Mouse (Mus musculus) forebrain, postnatal 0 days (tissue): ENCODE measurements around the gene 4931440F15Rik. TPM values are rescaled to one million over a fixed set of nuclear protein-coding genes. Genes with fewer than 3 reads are reported as not detected.
A peak's percentile ranks its signal among the peaks of the same experiment; 100 is the strongest.

Experiments
- ATAC-seq: fragments of 200-750 bp; cut with Nextera tagmentation; 2 replicates; pipeline ENCODE4 v1.8.0; 2017; ENCODE audit warnings: mild to moderate bottlenecking, moderate library complexity
- DNase-seq: peaks from one replicate; pipeline ENCODE4 v3.0.0-alpha.2; 2015
- H3K27ac ChIP-seq: fragments of 300-500 bp; sonication (generic); 2 replicates; pipeline ENCODE4 v1.5.1; 2014; ENCODE audit warnings: low read depth, mild to moderate bottlenecking, antibody characterized with exemption, low read length, moderate library complexity, mixed read lengths
- H3K27me3 ChIP-seq: fragments of 300-500 bp; sonication (generic); 2 replicates; pipeline ENCODE4 v1.6.1; 2014; ENCODE audit warnings: mild to moderate bottlenecking, low read length, mixed read lengths; ENCODE audit not compliant: insufficient read depth
- H3K36me3 ChIP-seq: fragments of 300-500 bp; sonication (generic); 2 replicates; pipeline ENCODE4 v1.6.1; 2014; ENCODE audit warnings: mild to moderate bottlenecking, moderate library complexity; ENCODE audit not compliant: insufficient read depth
- H3K4me1 ChIP-seq: fragments of 300-500 bp; sonication (generic); 2 replicates; pipeline ENCODE4 v1.6.1; 2014; ENCODE audit warnings: antibody characterized with exemption; ENCODE audit not compliant: insufficient read depth
- H3K4me2 ChIP-seq: fragments of 300-500 bp; sonication (generic); 2 replicates; pipeline ENCODE4 v1.6.1; 2014; ENCODE audit warnings: low read depth, mild to moderate bottlenecking, moderate library complexity
- H3K4me3 ChIP-seq: fragments of 300-500 bp; sonication (generic); 2 replicates; pipeline ENCODE4 v1.5.1; 2014; ENCODE audit warnings: low read depth, low read length, mixed read lengths
- H3K9ac ChIP-seq: fragments of 300-500 bp; sonication (generic); 2 replicates; pipeline ENCODE4 v1.6.1; 2014; ENCODE audit warnings: mild to moderate bottlenecking
- H3K9me3 ChIP-seq: fragments of 300-500 bp; sonication (generic); 2 replicates; pipeline ENCODE4 v1.6.1; 2016; ENCODE audit warnings: low read length
- CTCF ChIP-seq: sonication (generic); IDR thresholded peaks from 2 replicates; pipeline ENCODE4 v1.5.1; 2016; ENCODE audit warnings: antibody characterized with exemption, control low read depth, low read depth
- WGBS: fragments of 180-500 bp; shearing (Covaris S2); extraction: QIAGEN DNeasy Blood & Tissue Kit; methylation state at CpG from one replicate; pipeline ENCODE4 v1.1.7; 2014; 5-methylcytosine and 5-hydroxymethylcytosine counted together
- polyA plus RNA-seq: library from polyadenylated mRNA; unstranded; fragments of >200 nt; fragmentation: Nextera tagmentation; extraction: Ambion mirVana; gene quantifications from 2 replicates; pipeline ENCODE4 v1.2.1, GENCODE M21; 2015
- total RNA-seq: library from RNA; depleted of rRNA; stranded (reverse); fragments of >200 nt; gene quantifications from 2 replicates; pipeline ENCODE4 v1.2.3, GENCODE M21; 2014; rRNA removed

4931440F15Rik gene
- total and polyA plus RNA-seq, 2 experiments from 2014 or later, result 0.24 to 0.52 TPM

DNA sequence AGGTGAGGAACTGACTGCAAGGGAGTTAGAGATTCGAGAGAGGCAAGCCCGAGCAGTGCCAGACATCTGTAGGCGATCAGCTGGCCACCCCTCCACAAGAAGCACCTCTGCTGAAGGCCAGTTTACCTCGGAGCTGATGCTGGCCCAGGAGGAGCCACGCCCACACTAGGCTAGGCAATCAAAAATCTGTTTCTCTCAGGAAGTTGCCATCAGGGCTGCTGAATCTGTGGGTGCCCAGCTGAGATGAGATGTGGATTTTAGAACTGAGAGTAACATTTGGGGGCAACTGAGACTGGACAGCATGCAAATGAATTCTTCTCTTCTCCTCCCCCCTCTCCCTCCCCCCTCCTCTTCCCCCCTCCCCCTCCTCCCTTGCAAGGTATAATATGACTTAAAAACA, 38.0 kb downstream of the 4931440F15Rik start:
- no peaks in the 10 kb centered on the region for H3K27me3 ChIP-seq
- TF ChIP-seq CTCF, result no peak
- no peak overlapping the region for H3K27ac ChIP-seq
- no peaks in the 10 kb centered on the region for H3K9me3 ChIP-seq
- peaks cover 12% of the 10 kb centered on the region for H3K4me1 ChIP-seq
- H3K36me3 ChIP-seq, result peaks cover 7% of the 10 kb centered on the region; the same call in 1 of the 2 replicates
- H3K4me2 ChIP-seq, result no peak overlapping the region
- 33% methylated on average over 5 of the region's 5 CpGs for WGBS
- H3K9ac ChIP-seq, result no peak overlapping the region
- ATAC-seq (no peak), DNase-seq (no peak)
- no peak overlapping the region for H3K4me3 ChIP-seq

- H3K27me3 ChIP-seq, result no peaks in the 10 kb centered on the region
- no peak overlapping the region for H3K9ac ChIP-seq
- ATAC-seq (no peak), DNase-seq (no peak)
- H3K4me3 ChIP-seq, result no peak overlapping the region
- no peak overlapping the region for H3K4me2 ChIP-seq
- H3K4me1 ChIP-seq, result peaks cover 12% of the 10 kb centered on the region
- 76% methylated on average over 6 of the region's 6 CpGs for WGBS
- no peak overlapping the region for H3K27ac ChIP-seq
- no peaks in the 10 kb centered on the region for H3K9me3 ChIP-seq
- no peak for TF ChIP-seq CTCF
- H3K36me3 ChIP-seq, result peaks cover 7% of the 10 kb centered on the region; the same call in 1 of the 2 replicates
Measured at GRCm38 (mm10) chr11:29786583-29787219, 38.8 kb downstream of the 4931440F15Rik start.

DNA sequence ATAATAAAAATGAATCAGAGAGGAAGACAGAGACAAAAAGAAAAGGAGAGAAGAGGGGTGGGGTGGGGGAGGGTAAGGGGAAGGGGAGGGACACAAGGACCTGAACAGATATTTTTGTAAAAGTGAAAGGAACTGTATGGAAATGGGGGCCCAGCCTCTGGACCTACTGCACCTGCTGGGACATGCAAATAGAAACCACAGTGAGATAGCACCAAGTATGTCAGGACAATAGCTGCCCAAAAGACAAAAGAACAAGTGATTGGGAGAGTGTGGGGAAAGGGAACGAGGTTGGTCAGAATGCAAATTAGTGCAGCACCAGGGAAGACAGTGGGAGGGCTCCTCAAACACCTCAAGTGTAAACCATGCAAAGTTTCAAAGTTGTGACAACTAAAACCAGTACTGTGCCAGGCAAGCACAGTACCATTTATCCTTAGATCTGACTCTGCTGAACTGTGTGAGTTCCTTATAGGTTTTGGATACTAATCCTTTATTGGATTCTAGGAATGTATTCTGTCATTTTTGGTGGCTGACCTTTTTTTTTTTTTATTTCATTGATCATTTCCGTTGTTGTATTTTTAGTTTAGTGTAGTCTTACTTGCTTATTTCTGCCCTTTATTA, 46.0 kb downstream of the 4931440F15Rik start:
- Histone ChIP-seq H3K4me3 (no peak overlapping the region), H3K4me2 (no peak overlapping the region), H3K27me3 (no peaks in the 10 kb centered on the region), H3K9me3 (no peaks in the 10 kb centered on the region), H3K36me3 (peaks cover 7% of the 10 kb centered on the region; the same call in 1 of the 2 replicates), H3K27ac (no peak overlapping the region), H3K9ac (no peak overlapping the region), H3K4me1 (no peaks in the 10 kb centered on the region)
- WGBS, result 33% methylated on average over 2 of the region's 2 CpGs
- no peak for TF ChIP-seq CTCF
- ATAC-seq, result no peak
- no peak for DNase-seq

DNA sequence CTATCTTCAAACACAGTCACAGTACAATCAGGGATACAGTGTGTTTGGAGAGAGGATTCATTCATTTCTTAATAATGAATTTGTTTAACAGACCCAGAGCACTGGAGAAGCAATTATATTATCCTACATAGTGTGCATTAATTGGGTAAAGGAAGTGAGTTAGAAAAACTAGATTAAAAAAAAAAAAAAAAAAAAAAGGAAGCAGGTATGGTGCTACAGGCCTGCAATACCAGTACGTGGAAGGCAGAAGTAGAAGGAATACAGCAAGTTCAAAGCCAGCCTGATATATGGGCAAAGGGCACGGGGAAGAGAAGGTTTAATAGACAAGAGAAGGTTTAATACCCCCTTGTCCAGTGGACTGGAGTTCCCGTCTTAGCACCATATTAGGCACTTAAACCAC, 46.5 kb downstream of the 4931440F15Rik start:
- WGBS, result 54% methylated on average over 3 of the region's 3 CpGs
- Histone ChIP-seq H3K36me3 (peaks cover 7% of the 10 kb centered on the region; the same call in 1 of the 2 replicates), H3K4me3 (no peak overlapping the region), H3K9me3 (no peaks in the 10 kb centered on the region), H3K9ac (no peak overlapping the region), H3K4me1 (no peaks in the 10 kb centered on the region), H3K27me3 (no peaks in the 10 kb centered on the region), H3K4me2 (no peak overlapping the region), H3K27ac (no peak overlapping the region)
- DNase-seq (no peak), ATAC-seq (no peak)
- no peak for TF ChIP-seq CTCF

DNA sequence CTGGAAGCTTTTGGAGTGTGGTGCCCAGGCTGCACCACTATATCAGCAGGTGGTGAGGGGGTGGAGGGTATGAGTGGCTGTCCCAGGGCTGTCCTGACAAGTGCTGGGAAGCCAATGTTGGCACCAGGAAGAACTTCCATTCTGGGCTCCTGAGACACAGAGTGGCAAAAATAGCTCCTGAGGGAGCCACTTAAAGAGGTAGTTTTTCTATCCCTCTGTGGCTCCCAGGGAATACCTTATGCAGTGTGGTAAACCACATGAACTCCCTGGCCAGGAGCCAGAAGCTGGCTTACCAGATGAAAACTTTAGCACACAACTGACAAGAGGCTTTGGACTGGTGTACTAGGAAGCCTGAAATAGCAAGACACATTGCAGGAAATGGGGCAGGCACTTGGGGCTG, 47.5 kb downstream of the 4931440F15Rik start:
- Histone ChIP-seq H3K4me2 (no peak overlapping the region), H3K9me3 (no peaks in the 10 kb centered on the region), H3K9ac (no peak overlapping the region), H3K4me1 (no peaks in the 10 kb centered on the region), H3K4me3 (no peak overlapping the region), H3K36me3 (peaks cover under 1% of the 10 kb centered on the region; the same call in 1 of the 2 replicates), H3K27me3 (no peaks in the 10 kb centered on the region), H3K27ac (no peak overlapping the region)
- DNase-seq (no peak), ATAC-seq (0 out of 2 replicates have a peak, but pooled peaks have one; percentile 15)
- TF ChIP-seq CTCF, result no peak

DNA sequence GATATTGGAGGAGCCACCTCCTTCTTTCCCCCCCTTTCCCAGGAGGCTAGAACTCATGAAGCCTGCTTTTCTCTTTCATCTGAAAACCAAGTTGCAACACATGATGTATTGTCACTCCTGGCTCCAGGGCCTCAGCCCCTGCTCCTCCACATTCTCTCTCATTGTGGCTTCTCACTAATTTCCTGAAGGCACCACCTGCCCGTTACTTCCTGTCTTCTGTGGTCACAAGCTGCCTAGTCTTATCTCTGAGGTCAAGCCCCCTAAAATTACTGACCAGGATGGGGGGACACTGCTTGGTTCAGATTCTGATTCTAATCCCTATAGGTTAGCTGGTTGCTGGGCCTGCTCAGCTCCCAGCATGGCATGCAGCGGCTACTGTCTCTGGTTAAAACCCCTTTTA, 50.7 kb downstream of the 4931440F15Rik start:
- DNase-seq (no peak), ATAC-seq (no peak)
- Histone ChIP-seq H3K36me3 (no peaks in the 10 kb centered on the region), H3K27me3 (no peaks in the 10 kb centered on the region), H3K4me3 (no peak overlapping the region), H3K9me3 (no peaks in the 10 kb centered on the region), H3K4me1 (no peaks in the 10 kb centered on the region), H3K27ac (peak overlapping the region; percentile 52; the same call in 1 of the 2 replicates), H3K4me2 (no peak overlapping the region), H3K9ac (no peak overlapping the region)
- 77% methylated on average over 2 of the region's 2 CpGs for WGBS
- TF ChIP-seq CTCF, result no peak

DNA sequence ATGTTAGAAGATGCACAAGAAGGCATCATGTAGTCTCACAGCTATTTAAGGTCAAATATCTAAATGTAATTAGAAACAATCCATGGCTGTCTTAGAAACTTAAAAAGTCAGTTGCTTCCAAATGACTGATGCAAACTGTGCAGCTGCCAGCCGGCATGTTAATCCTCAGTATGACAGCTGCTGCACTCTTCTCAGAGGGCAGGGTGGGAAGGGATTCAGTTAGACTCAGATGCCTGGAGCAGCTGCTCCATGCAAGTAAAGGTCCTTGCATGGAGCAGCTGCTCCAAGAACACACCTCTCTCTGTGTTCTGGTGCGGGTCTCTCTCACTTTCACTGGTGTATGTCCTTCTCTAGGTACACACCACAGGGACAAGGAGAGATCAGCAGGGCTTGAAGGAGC, 51.2 kb downstream of the 4931440F15Rik start:
- DNase-seq, result peak; percentile 64
- no peaks in the 10 kb centered on the region for H3K27me3 ChIP-seq
- peak overlapping the region; percentile 52; the same call in 1 of the 2 replicates for H3K27ac ChIP-seq
- H3K36me3 ChIP-seq, result no peaks in the 10 kb centered on the region
- H3K4me1 ChIP-seq, result no peaks in the 10 kb centered on the region
- no peak overlapping the region for H3K4me3 ChIP-seq
- no peak overlapping the region for H3K9ac ChIP-seq
- TF ChIP-seq CTCF, result no peak
- 40% methylated on average over 2 of the region's 2 CpGs for WGBS
- H3K4me2 ChIP-seq, result no peak overlapping the region
- ATAC-seq, result peak; percentile 90
- H3K9me3 ChIP-seq, result no peaks in the 10 kb centered on the region

Other genes with a start within 250 kb of the 4931440F15Rik start
- 388 and 400 TPM in 2 replicates for gene Rtn4, start 132.7 kb downstream of the 4931440F15Rik start, total RNA-seq
- gene Rtn4, start 132.7 kb downstream of the 4931440F15Rik start, polyA plus RNA-seq, result 149 and 167 TPM in 2 replicates
- 11.0 and 24.2 TPM in 2 replicates for gene Eml6, start 200.4 kb upstream of the 4931440F15Rik start, total RNA-seq
- 1.1 and 2.7 TPM in 2 replicates for gene Eml6, start 200.4 kb upstream of the 4931440F15Rik start, polyA plus RNA-seq